Mouse (Mus musculus) megakaryocyte, embryonic 14.5 days (primary cell): ENCODE results near the gene Uty. TPM values are rescaled to one million over a fixed set of nuclear protein-coding genes. Genes with fewer than 3 reads are reported as not detected.

Experiments
- H3K27me3 ChIP-seq: replicated peaks from 2 replicates; pipeline ENCODE3; 2012; ENCODE audit warnings: inconsistent platforms
- H3K36me3 ChIP-seq: replicated peaks from 2 replicates; pipeline ENCODE3; 2012; ENCODE audit warnings: low read length, inconsistent platforms, mixed read lengths
- H3K4me1 ChIP-seq: 2 replicates; pipeline ENCODE4 v1.6.1; 2012; ENCODE audit warnings: inconsistent platforms
- H3K4me3 ChIP-seq: replicated peaks from 2 replicates; pipeline ENCODE3; 2012; ENCODE audit warnings: moderate library complexity, mild to moderate bottlenecking, inconsistent platforms
- H3K9me3 ChIP-seq: 2 replicates; pipeline ENCODE4 v1.6.1; 2012; ENCODE audit warnings: inconsistent platforms
- FLI1 ChIP-seq: IDR thresholded peaks from 2 replicates; pipeline ENCODE4 v1.6.1; 2012; ENCODE audit warnings: low read length, inconsistent platforms, mixed read lengths
- GATA1 ChIP-seq: IDR thresholded peaks from 3 replicates; pipeline ENCODE4 v1.6.1; 2012; ENCODE audit warnings: mixed read lengths, low read length, inconsistent platforms, borderline replicate concordance
- polyA plus RNA-seq: library from polyadenylated mRNA; stranded (reverse); fragments of >175 nt; gene quantifications from 2 replicates; pipeline ENCODE4 v1.2.3, GENCODE M21; 2012; ENCODE audit warnings: low replicate concordance; ENCODE audit not compliant: insufficient read depth

Uty gene
- polyA plus RNA-seq, 1 experiment: 0.09 TPM

DNA sequence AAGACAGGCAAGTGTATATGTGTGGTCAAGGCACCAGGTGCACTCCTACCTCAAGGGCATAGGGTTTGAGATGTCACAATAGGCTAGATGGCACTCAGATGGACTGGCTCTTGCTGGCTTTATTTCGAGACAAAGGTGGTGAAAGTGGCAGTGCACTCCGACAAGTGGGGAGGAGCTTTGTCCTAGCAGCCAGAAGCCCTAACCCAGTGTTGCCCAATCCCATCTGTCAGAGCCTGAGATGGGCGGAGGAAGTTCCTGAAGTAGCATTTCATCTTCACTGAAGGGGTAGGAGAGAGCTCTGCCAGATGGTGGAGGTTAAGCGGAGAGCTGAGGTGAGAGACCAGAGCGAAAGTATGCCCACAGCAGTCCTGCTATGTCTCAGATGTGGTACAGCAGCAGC is 129.4 kb downstream of the Uty start:
- Histone ChIP-seq H3K4me1 (no peaks in the 10 kb centered on the region), H3K9me3 (no peaks in the 10 kb centered on the region), H3K27me3 (no peaks in the 10 kb centered on the region), H3K4me3 (no peak overlapping the region), H3K36me3 (peaks cover 2% of the 10 kb centered on the region)
- TF ChIP-seq FLI1 (no peak), GATA1 (no peak)

DNA sequence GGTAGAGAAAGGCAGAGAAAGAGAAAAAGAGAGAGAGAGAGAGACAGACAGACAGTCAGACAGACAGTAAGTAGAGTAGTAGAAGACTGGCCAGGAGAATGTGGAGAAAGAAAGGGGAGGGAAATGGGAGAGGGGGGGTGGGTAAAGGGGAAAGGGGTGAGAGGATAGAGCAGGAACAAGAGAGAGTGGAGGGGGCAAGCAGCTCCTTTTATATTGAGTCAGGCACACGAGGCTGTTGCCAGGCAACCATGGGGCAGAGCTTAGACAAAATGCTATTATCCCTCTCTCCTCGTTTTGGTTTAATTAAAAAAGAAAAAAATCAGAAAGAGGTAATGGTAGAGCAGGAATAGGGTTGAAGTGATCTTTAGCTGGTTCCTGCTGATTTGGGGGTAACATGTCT is 131.5 kb downstream of the Uty start:
- no peak for TF ChIP-seq GATA1
- TF ChIP-seq FLI1: no peak
- Histone ChIP-seq H3K27me3 (no peaks in the 10 kb centered on the region), H3K36me3 (peaks cover 2% of the 10 kb centered on the region), H3K4me3 (no peak overlapping the region), H3K9me3 (no peaks in the 10 kb centered on the region), H3K4me1 (no peaks in the 10 kb centered on the region)

Other genes starting within 250 kb of the Uty start
- 0.51 TPM in 1 of 2 replicates, not detected in the other for gene Eif2s3y, start 235.2 kb downstream of the Uty start, polyA plus RNA-seq
- 0.55 TPM in 1 of 2 replicates, not detected in the other for gene Ddx3y, start 40.9 kb upstream of the Uty start, polyA plus RNA-seq
- not detected in 2 replicates for gene Usp9y, start 214.0 kb upstream of the Uty start, polyA plus RNA-seq